Mouse (Mus musculus) kidney, postnatal 0 days (tissue): ENCODE data around the gene Arpc2. TPM values are rescaled to one million over a fixed set of nuclear protein-coding genes. Genes with fewer than 3 reads are reported as not detected.

Source experiments
- ATAC-seq: fragments of 200-750 bp; cut with Nextera tagmentation; replicated peaks from 2 replicates; pipeline ENCODE4 v1.8.0; 2017; ENCODE audit warnings: low read depth, moderate number of reproducible peaks, moderate TSS enrichment, moderate library complexity; ENCODE audit not compliant: low FRiP score
- DNase-seq: peaks from one replicate; pipeline ENCODE4 v3.0.0-alpha.2; 2016; ENCODE audit warnings: low spot score
- H3K27ac ChIP-seq: fragments of 300-500 bp; sonication (generic); 2 replicates; pipeline ENCODE4 v1.5.1; 2014; ENCODE audit warnings: mild to moderate bottlenecking
- H3K27me3 ChIP-seq: fragments of 300-500 bp; sonication (generic); 2 replicates; pipeline ENCODE4 v1.6.1; 2014; ENCODE audit warnings: low read length, mixed read lengths; ENCODE audit not compliant: insufficient read depth
- H3K36me3 ChIP-seq: fragments of 300-500 bp; sonication (generic); 2 replicates; pipeline ENCODE4 v1.6.1; 2014; ENCODE audit warnings: low read length, mixed read lengths; ENCODE audit not compliant: insufficient read depth
- H3K4me1 ChIP-seq: fragments of 300-500 bp; sonication (generic); replicated peaks from 2 replicates; pipeline ENCODE4 v1.6.1; 2014; ENCODE audit warnings: antibody characterized with exemption, low read length, mixed read lengths; ENCODE audit not compliant: insufficient read depth
- H3K4me2 ChIP-seq: fragments of 300-500 bp; sonication (generic); 2 replicates; pipeline ENCODE4 v1.6.1; 2014; ENCODE audit warnings: mild to moderate bottlenecking, low read length, moderate library complexity, mixed read lengths
- H3K4me3 ChIP-seq: fragments of 300-500 bp; sonication (generic); replicated peaks from 2 replicates; pipeline ENCODE4 v1.5.1; 2014; ENCODE audit warnings: low read depth, low read length
- H3K9ac ChIP-seq: fragments of 300-500 bp; sonication (generic); 2 replicates; pipeline ENCODE4 v1.6.1; 2014; ENCODE audit warnings: low read depth, low read length
- H3K9me3 ChIP-seq: fragments of 300-500 bp; sonication (generic); replicated peaks from 2 replicates; pipeline ENCODE4 v1.6.1; 2016; ENCODE audit warnings: low read length, inconsistent platforms, mixed read lengths
- CTCF ChIP-seq: IDR thresholded peaks from 2 replicates; pipeline ENCODE4 v1.5.1; 2016; ENCODE audit warnings: antibody characterized with exemption, low read depth, mild to moderate bottlenecking, moderate library complexity
- WGBS: fragments of 180-500 bp; shearing (Covaris S2); extraction: QIAGEN DNeasy Blood & Tissue Kit; methylation state at CpG from one replicate; pipeline ENCODE4 v1.1.7; 2014; 5-methylcytosine and 5-hydroxymethylcytosine counted together
- polyA plus RNA-seq: library from polyadenylated mRNA; unstranded; fragments of >200 nt; fragmentation: Nextera tagmentation; extraction: Ambion mirVana; gene quantifications from 2 replicates; pipeline ENCODE4 v1.2.1, GENCODE M21; 2015

Gene Arpc2
- polyA plus RNA-seq, 1 experiment from 2014 or later: 487 TPM

- ATAC-seq (no peak), DNase-seq (no peak)
- H3K4me3 ChIP-seq: no peak overlapping the region
- peaks cover 47% of the 10 kb centered on the region for H3K36me3 ChIP-seq
- H3K9me3 ChIP-seq: no peaks in the 10 kb centered on the region
- 0 out of 2 replicates have a peak, but pooled peaks cover under 1% of the 10 kb centered on the region for H3K4me1 ChIP-seq
- no peak overlapping the region for H3K27ac ChIP-seq
- TF ChIP-seq CTCF: peak; percentile 18; the same call in 1 of the 2 replicates
- 89% methylated on average over 8 of the region's 8 CpGs for WGBS
- H3K4me2 ChIP-seq: no peak overlapping the region
- H3K9ac ChIP-seq: no peak overlapping the region
- H3K27me3 ChIP-seq: no peaks in the 10 kb centered on the region
Measured at GRCm38 (mm10) chr1:74268750-74269149, 32.9 kb downstream of the Arpc2 start.

GRCm38 (mm10) chr1:74271659-74272058 lies 35.8 kb downstream of the Arpc2 start:
- Histone ChIP-seq H3K27ac (no peak overlapping the region), H3K9ac (no peak overlapping the region), H3K27me3 (no peaks in the 10 kb centered on the region), H3K36me3 (peaks cover 20% of the 10 kb centered on the region), H3K4me3 (no peak overlapping the region), H3K9me3 (no peaks in the 10 kb centered on the region), H3K4me2 (no peak overlapping the region), H3K4me1 (peaks cover 11% of the 10 kb centered on the region; the same call in 1 of the 2 replicates)
- 63% methylated on average over 4 of the region's 4 CpGs for WGBS
- ATAC-seq (no peak), DNase-seq (no peak)
- TF ChIP-seq CTCF: no peak

GRCm38 (mm10) chr1:74275015-74275414 lies 39.1 kb downstream of the Arpc2 start:
- WGBS: 12% methylated on average over 9 of the region's 9 CpGs
- Histone ChIP-seq H3K4me2 (no peak overlapping the region), H3K27ac (0 out of 2 replicates have a peak overlapping the region, but pooled peaks have one; percentile 19), H3K4me1 (peaks cover 21% of the 10 kb centered on the region; the same call in 1 of the 2 replicates), H3K36me3 (peaks cover 14% of the 10 kb centered on the region; the same call in 1 of the 2 replicates), H3K27me3 (no peaks in the 10 kb centered on the region), H3K9ac (no peak overlapping the region), H3K4me3 (no peak overlapping the region), H3K9me3 (no peaks in the 10 kb centered on the region)
- no peak for TF ChIP-seq CTCF
- DNase-seq (peak; percentile 28), ATAC-seq (peak; percentile 37; the same call in 1 of the 2 replicates)

GRCm38 (mm10) chr1:74277041-74277440 lies 41.2 kb downstream of the Arpc2 start:
- WGBS: 59% methylated on average over 6 of the region's 6 CpGs
- no peak overlapping the region for H3K4me3 ChIP-seq
- H3K27me3 ChIP-seq: no peaks in the 10 kb centered on the region
- H3K27ac ChIP-seq: no peak overlapping the region
- no peak for TF ChIP-seq CTCF
- no peak overlapping the region for H3K9ac ChIP-seq
- no peak for DNase-seq
- H3K4me1 ChIP-seq: peaks cover 21% of the 10 kb centered on the region; the same call in 1 of the 2 replicates
- H3K4me2 ChIP-seq: no peak overlapping the region
- no peaks in the 10 kb centered on the region for H3K9me3 ChIP-seq
- peaks cover 30% of the 10 kb centered on the region; the same call in 1 of the 2 replicates for H3K36me3 ChIP-seq
- 0 out of 2 replicates have a peak, but pooled peaks have one; percentile 11 for ATAC-seq

GRCm38 (mm10) chr1:74277883-74278537 lies 42.1 kb downstream of the Arpc2 start:
- H3K4me2 ChIP-seq: no peak overlapping the region
- peaks cover 21% of the 10 kb centered on the region; the same call in 1 of the 2 replicates for H3K4me1 ChIP-seq
- no peaks in the 10 kb centered on the region for H3K27me3 ChIP-seq
- H3K9ac ChIP-seq: no peak overlapping the region
- 30% methylated on average over 8 of the region's 8 CpGs for WGBS
- H3K27ac ChIP-seq: no peak overlapping the region
- no peak for DNase-seq
- TF ChIP-seq CTCF: no peak
- no peaks in the 10 kb centered on the region for H3K9me3 ChIP-seq
- H3K36me3 ChIP-seq: peaks cover 32% of the 10 kb centered on the region
- H3K4me3 ChIP-seq: no peak overlapping the region
- ATAC-seq: peak; percentile 50

- Histone ChIP-seq H3K4me3 (no peak within 1 kb of the TSS), H3K27me3 (no peaks in the 10 kb centered on the region), H3K4me1 (peaks cover 21% of the 10 kb centered on the region; the same call in 1 of the 2 replicates), H3K27ac (no peak within 1 kb of the TSS), H3K9ac (no peak within 1 kb of the TSS), H3K36me3 (peaks cover 32% of the 10 kb centered on the region), H3K4me2 (no peak within 1 kb of the TSS), H3K9me3 (no peaks in the 10 kb centered on the region)
- no peak for TF ChIP-seq CTCF
- ATAC-seq (no peak), DNase-seq (no peak)
- WGBS: 85% methylated on average over 10 of the region's 10 CpGs
Measured at GRCm38 (mm10) chr1:74278538-74278937, 42.7 kb downstream of the Arpc2 start, which contains the start of gene Gpbar1. Gpbar1 (plus strand) TSS chr1:74278550.
